Mouse (Mus musculus): Measurements from ENCODE around the gene Rasgef1b. TPM values are rescaled to one million over a fixed set of nuclear protein-coding genes. Genes with fewer than 3 reads are reported as not detected.

Gene Rasgef1b
- polyA plus RNA-seq, 1 experiment, result 0.26 TPM

DNA sequence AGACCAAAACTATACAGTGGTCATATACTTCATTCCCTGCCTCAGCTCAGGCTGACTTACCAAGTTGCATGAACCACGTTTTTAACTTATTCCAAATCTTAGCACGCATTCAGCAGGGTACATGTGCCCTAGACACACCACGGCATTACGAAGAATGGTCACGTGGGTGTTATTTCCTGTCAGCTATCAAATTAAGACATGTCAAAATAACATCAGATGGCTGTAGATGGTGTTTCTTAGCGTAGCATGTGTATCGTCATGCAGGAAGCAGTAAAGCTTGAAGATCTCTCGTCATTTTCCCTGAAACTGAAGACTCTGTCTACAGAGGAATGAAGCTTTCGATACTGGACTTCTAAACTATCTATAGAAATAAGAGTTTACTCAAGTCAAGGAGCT, 251.4 kb downstream of the Rasgef1b start:
- TF ChIP-seq MAX (IDR thresholded peaks at IDR 0.05; ENCODE audit: low read depth) (no peak), MYOG (IDR thresholded peaks at IDR 0.05; ENCODE audit: control insufficient read depth in 1 of 3, insufficient read depth in 1 of 3, insufficient read length in 2 of 3, low read depth in 2 of 3) (no peak), E2F4 (IDR thresholded peaks at IDR 0.05; ENCODE audit: insufficient read depth) (no peak), CEBPB (IDR thresholded peaks at IDR 0.05; ENCODE audit: insufficient read depth, poor library complexity, severe bottlenecking) (no peak), POLR2A (IDR thresholded peaks at IDR 0.05; ENCODE audit: insufficient read length, low read depth) (no peak), SRF (IDR thresholded peaks at IDR 0.05; ENCODE audit: control insufficient read depth, insufficient read length, low read depth) (no peak), REST (IDR thresholded peaks at IDR 0.05; ENCODE audit: insufficient read depth, insufficient read length) (no peak), USF1 (IDR thresholded peaks at IDR 0.05; ENCODE audit: low read depth) (no peak), MYOD1 (IDR thresholded peaks at IDR 0.05; ENCODE audit: control insufficient read depth in 1 of 3, insufficient read length in 2 of 3, low read depth in 2 of 3) (no peak), TCF3 (IDR thresholded peaks at IDR 0.05; ENCODE audit: insufficient read length, low read depth) (no peak), TCF12 (IDR thresholded peaks at IDR 0.05; ENCODE audit: insufficient read depth, poor library complexity, severe bottlenecking) (no peak), POLR2AphosphoS2 (IDR thresholded peaks at IDR 0.05; ENCODE audit: insufficient read length, low read depth) (no peak)
- no peak overlapping the region for H3K4me2 ChIP-seq (ENCODE audit: low read depth)
- no peaks in the 10 kb centered on the region for H3K27me3 ChIP-seq (ENCODE audit: control insufficient read depth, insufficient read depth, insufficient read length)
- H3K4me3 ChIP-seq, result no peak overlapping the region
- no peaks in the 10 kb centered on the region for H3K36me3 ChIP-seq (ENCODE audit: control insufficient read depth, insufficient read depth)
- no peaks in the 10 kb centered on the region for H3K79me2 ChIP-seq (ENCODE audit: control insufficient read depth, insufficient read depth)
- no peak overlapping the region for H3ac ChIP-seq (ENCODE audit: control insufficient read depth, insufficient read length)

DNA sequence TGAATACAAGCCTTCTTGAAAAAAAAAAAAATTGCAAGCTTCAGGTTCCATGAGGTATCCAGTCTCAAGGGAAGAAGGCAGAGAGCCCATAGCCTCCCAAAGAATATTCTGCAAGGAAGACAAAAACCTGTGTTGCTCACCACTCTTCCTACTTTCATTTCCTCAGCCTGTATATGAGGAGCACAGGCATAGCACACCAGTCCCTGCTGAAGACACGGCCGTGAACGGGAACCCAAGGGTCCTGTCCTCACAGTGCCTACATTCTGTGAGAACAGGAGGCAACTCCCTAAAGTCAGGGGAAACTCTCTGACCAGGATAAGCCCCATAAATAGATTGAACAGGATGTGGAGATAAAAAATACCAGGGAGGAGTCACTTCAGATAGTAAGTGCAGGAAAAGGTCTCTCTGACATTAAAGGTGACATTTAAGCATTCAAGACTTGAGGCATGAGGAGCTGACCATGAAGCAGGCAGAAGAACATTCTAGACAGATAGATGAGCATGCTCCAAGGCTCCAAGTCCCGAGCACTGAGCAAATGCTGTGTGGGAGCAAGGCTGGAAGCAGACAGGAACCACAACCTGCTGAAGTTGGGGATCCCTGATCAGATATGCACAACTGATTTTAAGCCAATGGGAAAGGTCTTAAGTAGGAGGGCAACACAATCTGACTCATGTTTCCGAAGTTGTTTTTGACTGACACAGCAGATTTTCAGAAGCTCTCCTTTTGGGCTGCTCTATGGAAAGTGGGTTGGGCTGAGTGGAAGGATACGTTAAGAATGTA, 252.0 kb downstream of the Rasgef1b start:
- Histone ChIP-seq H3K36me3 (ENCODE audit: control insufficient read depth, insufficient read depth) (no peaks in the 10 kb centered on the region), H3K4me2 (ENCODE audit: low read depth) (peak overlapping the region; percentile 26), H3K4me3 (no peak overlapping the region), H3ac (ENCODE audit: control insufficient read depth, insufficient read length) (no peak overlapping the region), H3K79me2 (ENCODE audit: control insufficient read depth, insufficient read depth) (no peaks in the 10 kb centered on the region), H3K27me3 (ENCODE audit: control insufficient read depth, insufficient read depth, insufficient read length) (no peaks in the 10 kb centered on the region)
- no peak for TF ChIP-seq USF1 (IDR thresholded peaks at IDR 0.05; ENCODE audit: low read depth)
- TF ChIP-seq POLR2A (IDR thresholded peaks at IDR 0.05; ENCODE audit: insufficient read length, low read depth), result no peak

DNA sequence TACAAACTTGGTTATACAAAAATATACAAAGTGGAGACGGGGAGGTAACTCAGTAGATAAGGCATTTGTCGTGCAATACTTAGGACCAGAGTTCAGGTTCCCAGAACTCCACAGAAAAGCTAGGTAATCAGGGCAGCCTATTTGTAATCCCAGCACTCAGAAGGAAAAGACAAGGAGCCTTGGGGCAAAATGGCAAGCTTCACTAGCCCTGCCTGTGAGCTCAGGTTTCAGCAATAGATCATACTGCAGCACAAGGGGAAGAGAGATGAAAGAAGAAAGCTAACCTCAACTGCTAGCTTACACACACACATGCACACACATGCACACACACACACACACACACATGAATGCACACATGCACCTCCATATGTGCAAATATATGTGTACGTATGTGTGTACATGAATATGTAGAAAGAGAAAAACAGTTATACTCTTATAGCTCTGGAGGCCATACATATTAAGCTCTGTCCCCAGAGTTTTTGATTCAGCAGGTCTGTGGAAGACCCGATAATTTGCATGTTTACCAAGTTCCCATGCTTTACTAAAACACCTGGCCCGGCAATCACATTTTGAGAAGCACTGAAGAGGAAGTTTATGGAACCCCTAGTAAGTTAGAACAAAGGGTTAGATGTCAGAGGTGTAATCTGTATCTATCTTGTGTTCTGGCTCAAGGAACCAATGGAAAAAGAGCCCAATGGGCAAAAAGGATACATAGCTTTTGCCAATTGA, 256.1 kb downstream of the Rasgef1b start:
- Histone ChIP-seq H3K4me3 (no peak overlapping the region), H3K79me2 (ENCODE audit: control insufficient read depth, insufficient read depth) (no peaks in the 10 kb centered on the region), H3ac (ENCODE audit: control insufficient read depth, insufficient read length) (no peak overlapping the region), H3K4me2 (ENCODE audit: low read depth) (no peak overlapping the region), H3K27me3 (ENCODE audit: control insufficient read depth, insufficient read depth, insufficient read length) (no peaks in the 10 kb centered on the region), H3K36me3 (ENCODE audit: control insufficient read depth, insufficient read depth) (no peaks in the 10 kb centered on the region)
- no peak for TF ChIP-seq E2F4 (IDR thresholded peaks at IDR 0.05; ENCODE audit: insufficient read depth)
- TF ChIP-seq TCF3 (IDR thresholded peaks at IDR 0.05; ENCODE audit: insufficient read length, low read depth), result no peak
- no peak for TF ChIP-seq REST (IDR thresholded peaks at IDR 0.05; ENCODE audit: insufficient read depth, insufficient read length)
- no peak for TF ChIP-seq MYOG (IDR thresholded peaks at IDR 0.05; ENCODE audit: control insufficient read depth in 1 of 3, insufficient read depth in 1 of 3, insufficient read length in 2 of 3, low read depth in 2 of 3)
- TF ChIP-seq MAX (IDR thresholded peaks at IDR 0.05; ENCODE audit: low read depth), result no peak
- no peak for TF ChIP-seq POLR2A (IDR thresholded peaks at IDR 0.05; ENCODE audit: insufficient read length, low read depth)
- no peak for TF ChIP-seq CEBPB (IDR thresholded peaks at IDR 0.05; ENCODE audit: insufficient read depth, poor library complexity, severe bottlenecking)
- no peak for TF ChIP-seq USF1 (IDR thresholded peaks at IDR 0.05; ENCODE audit: low read depth)
- no peak for TF ChIP-seq SRF (IDR thresholded peaks at IDR 0.05; ENCODE audit: control insufficient read depth, insufficient read length, low read depth)
- TF ChIP-seq TCF12 (IDR thresholded peaks at IDR 0.05; ENCODE audit: insufficient read depth, poor library complexity, severe bottlenecking), result no peak
- TF ChIP-seq POLR2AphosphoS2 (IDR thresholded peaks at IDR 0.05; ENCODE audit: insufficient read length, low read depth), result no peak
- TF ChIP-seq MYOD1 (IDR thresholded peaks at IDR 0.05; ENCODE audit: control insufficient read depth in 1 of 3, insufficient read length in 2 of 3, low read depth in 2 of 3), result no peak

DNA sequence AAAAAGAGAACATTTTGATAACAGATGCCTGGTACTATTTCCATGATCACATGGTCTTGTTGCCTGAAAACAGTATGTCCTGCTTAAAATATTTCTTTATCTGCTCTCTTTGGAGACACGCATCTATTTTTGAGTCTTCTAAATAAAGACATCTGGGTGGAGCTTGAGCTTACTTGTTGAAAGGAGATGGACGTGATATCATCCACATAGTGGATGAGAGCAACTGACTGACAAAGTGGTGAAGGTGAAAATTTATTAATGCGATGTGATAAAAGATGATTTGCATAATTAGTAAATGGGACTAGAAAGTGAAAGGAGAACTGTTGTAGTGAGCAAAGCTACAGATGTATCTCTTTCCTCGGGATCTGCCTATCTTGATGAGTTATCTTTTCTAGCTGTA, 257.1 kb downstream of the Rasgef1b start:
- Histone ChIP-seq H3K4me2 (ENCODE audit: low read depth) (no peak overlapping the region), H3ac (ENCODE audit: control insufficient read depth, insufficient read length) (no peak overlapping the region), H3K36me3 (ENCODE audit: control insufficient read depth, insufficient read depth) (no peaks in the 10 kb centered on the region), H3K79me2 (ENCODE audit: control insufficient read depth, insufficient read depth) (no peaks in the 10 kb centered on the region), H3K4me3 (no peak overlapping the region), H3K27me3 (ENCODE audit: control insufficient read depth, insufficient read depth, insufficient read length) (no peaks in the 10 kb centered on the region)
- TF ChIP-seq SRF (IDR thresholded peaks at IDR 0.05; ENCODE audit: control insufficient read depth, insufficient read length, low read depth) (no peak), MAX (IDR thresholded peaks at IDR 0.05; ENCODE audit: low read depth) (no peak), MYOD1 (IDR thresholded peaks at IDR 0.05; ENCODE audit: control insufficient read depth in 1 of 3, insufficient read length in 2 of 3, low read depth in 2 of 3) (no peak), MYOG (IDR thresholded peaks at IDR 0.05; ENCODE audit: control insufficient read depth in 1 of 3, insufficient read depth in 1 of 3, insufficient read length in 2 of 3, low read depth in 2 of 3) (no peak), POLR2AphosphoS2 (IDR thresholded peaks at IDR 0.05; ENCODE audit: insufficient read length, low read depth) (no peak)

DNA sequence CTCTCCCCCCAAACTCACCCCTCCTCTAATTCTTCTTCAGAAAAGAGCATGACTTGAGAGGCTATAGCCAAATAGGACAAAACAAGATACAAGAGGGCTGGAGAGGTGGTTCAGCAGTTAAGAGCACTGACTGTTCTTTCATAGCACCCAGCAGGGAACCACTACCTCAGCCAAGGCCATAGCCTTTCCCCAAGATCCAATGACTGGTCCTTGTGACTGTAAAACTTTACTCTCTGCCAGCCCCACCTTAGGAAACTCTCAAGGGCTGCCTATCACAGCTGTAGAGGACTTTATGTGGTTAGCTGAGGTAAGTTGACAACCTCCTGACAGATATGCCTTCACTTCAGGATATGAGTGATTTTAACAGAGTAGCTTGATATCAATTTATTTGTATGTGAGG, 258.3 kb downstream of the Rasgef1b start:
- H3K27me3 ChIP-seq (ENCODE audit: control insufficient read depth, insufficient read depth, insufficient read length), result no peaks in the 10 kb centered on the region
- H3ac ChIP-seq (ENCODE audit: control insufficient read depth, insufficient read length), result no peak overlapping the region
- no peak overlapping the region for H3K4me2 ChIP-seq (ENCODE audit: low read depth)
- H3K4me3 ChIP-seq, result no peak overlapping the region
- TF ChIP-seq POLR2A (IDR thresholded peaks at IDR 0.05; ENCODE audit: insufficient read length, low read depth), result no peak
- TF ChIP-seq TCF12 (IDR thresholded peaks at IDR 0.05; ENCODE audit: insufficient read depth, poor library complexity, severe bottlenecking), result no peak
- no peak for TF ChIP-seq USF1 (IDR thresholded peaks at IDR 0.05; ENCODE audit: low read depth)
- TF ChIP-seq MAX (IDR thresholded peaks at IDR 0.05; ENCODE audit: low read depth), result no peak
- TF ChIP-seq REST (IDR thresholded peaks at IDR 0.05; ENCODE audit: insufficient read depth, insufficient read length), result no peak
- no peak for TF ChIP-seq E2F4 (IDR thresholded peaks at IDR 0.05; ENCODE audit: insufficient read depth)
- TF ChIP-seq MYOD1 (IDR thresholded peaks at IDR 0.05; ENCODE audit: control insufficient read depth in 1 of 3, insufficient read length in 2 of 3, low read depth in 2 of 3), result no peak
- no peak for TF ChIP-seq SRF (IDR thresholded peaks at IDR 0.05; ENCODE audit: control insufficient read depth, insufficient read length, low read depth)
- TF ChIP-seq MYOG (IDR thresholded peaks at IDR 0.05; ENCODE audit: control insufficient read depth in 1 of 3, insufficient read depth in 1 of 3, insufficient read length in 2 of 3, low read depth in 2 of 3), result no peak
- no peaks in the 10 kb centered on the region for H3K79me2 ChIP-seq (ENCODE audit: control insufficient read depth, insufficient read depth)
- no peaks in the 10 kb centered on the region for H3K36me3 ChIP-seq (ENCODE audit: control insufficient read depth, insufficient read depth)
